Mouse (Mus musculus) small intestine, adult 2 months (tissue): ENCODE results near the gene Nhp2.

ENCODE experiments used
- CTCF ChIP-seq: fragments of 200-500 bp; IDR thresholded peaks from 2 replicates; pipeline ENCODE4 v1.5.1; 2012; ENCODE audit warnings: low read depth, mild to moderate bottlenecking, control low read depth, inconsistent platforms, low read length, moderate library complexity, mixed read lengths; ENCODE audit not compliant: insufficient replicate concordance, insufficient read length; ENCODE audit errors: extremely low read depth
- POLR2A ChIP-seq: fragments of 200-500 bp; IDR thresholded peaks from 2 replicates; pipeline ENCODE4 v1.6.1; 2012; ENCODE audit warnings: low read depth, mild to moderate bottlenecking, control low read depth, inconsistent platforms, low read length, moderate library complexity

GRCm38 (mm10) chr11:51620084-51620483 lies 549 bp downstream of the Nhp2 start:
- no peak for TF ChIP-seq CTCF
- TF ChIP-seq POLR2A, result no peak
